Mouse (Mus musculus) adrenal gland, postnatal 36 days (tissue): ENCODE measurements around the gene Frmd4a. TPM values are rescaled to one million over a fixed set of nuclear protein-coding genes. Genes with fewer than 3 reads are reported as not detected.
"Not testable (repeated sequence)": the region's sequence is repeated elsewhere in the genome, so short reads cannot be mapped to it uniquely, and the experiment has no call there.

Source experiments
- DNase-seq, 2 experiments: peaks; one replicate each; pipeline ENCODE4 v3.0.0; 2021; ENCODE audit warnings: mixed read lengths in 1 of 2
- total RNA-seq, 2 experiments: library from RNA; stranded (reverse); gene quantifications; 2 replicates each; pipeline ENCODE4 v1.2.3; 2021

Frmd4a gene
- total RNA-seq, 2 experiments from 2014 or later: 11.1 to 18.8 TPM

- DNase-seq: no peak
These were observed 539.9 kb downstream of the Frmd4a start for GRCm38 (mm10) chr2:4557466-4557865.

DNA sequence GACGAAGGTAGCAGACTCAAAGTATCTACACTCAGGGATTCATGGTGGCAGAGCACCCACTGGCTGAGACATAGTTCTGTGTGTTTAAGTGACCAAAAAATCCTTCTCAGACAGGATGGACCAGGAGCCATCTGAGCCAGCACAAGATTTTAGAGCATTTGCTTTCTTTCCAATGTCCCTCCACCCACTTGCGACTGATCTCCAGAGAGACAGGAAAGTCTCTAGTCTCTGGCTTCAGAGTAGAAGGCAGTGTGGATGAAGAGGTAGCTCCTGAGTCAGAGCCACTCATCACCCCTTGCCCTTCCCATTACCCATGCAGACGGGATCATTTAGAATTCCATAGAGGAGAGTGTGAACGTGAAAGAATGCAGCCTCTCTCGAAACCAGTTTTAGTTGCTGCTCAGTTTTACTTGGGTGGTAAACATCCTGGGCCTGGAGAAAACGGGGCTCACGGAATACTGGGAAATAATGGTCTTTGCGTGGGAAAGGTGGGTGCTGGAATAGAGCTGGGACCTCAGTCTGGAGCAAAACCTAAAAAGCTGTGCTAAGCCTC is 541.2 kb downstream of the Frmd4a start:
- no peak for DNase-seq

DNA sequence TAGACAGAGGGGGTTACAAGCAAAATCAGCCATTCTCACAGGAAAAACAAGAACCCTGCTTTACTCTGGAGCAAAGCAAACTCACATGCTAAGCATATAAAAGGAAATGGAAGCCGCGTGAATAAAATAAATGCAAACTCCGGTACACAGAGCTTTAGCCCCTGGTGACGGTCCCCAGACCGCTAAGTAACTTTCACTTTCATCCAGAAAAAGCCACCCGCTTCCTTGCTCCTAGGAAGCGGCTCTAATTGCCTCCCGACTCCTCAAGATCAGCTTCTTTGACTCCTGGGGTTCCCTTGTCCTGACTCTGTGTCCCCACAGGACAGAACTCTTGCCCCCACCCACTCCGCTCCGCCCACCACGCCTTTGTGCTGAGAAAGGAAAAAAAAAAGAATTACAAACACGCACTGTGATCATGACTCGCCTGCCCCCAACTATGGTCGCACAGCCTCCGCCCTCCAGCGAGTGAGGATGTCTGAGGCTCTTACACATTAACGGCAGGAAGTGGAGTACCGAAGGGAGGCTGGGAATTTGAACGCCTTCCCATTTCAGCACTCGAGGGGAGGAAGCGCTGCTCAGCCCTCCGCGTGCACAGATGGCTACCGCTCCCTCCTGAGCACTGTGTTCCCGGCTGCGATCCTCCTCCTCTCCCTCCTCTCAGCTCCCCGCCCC is 541.8 kb downstream of the Frmd4a start:
- DNase-seq: peak; percentile 80 to 84

- no peak for DNase-seq
These were observed 542.3 kb downstream of the Frmd4a start for GRCm38 (mm10) chr2:4559883-4560247.

- not testable (repeated sequence) for DNase-seq
These were observed 543.0 kb downstream of the Frmd4a start for GRCm38 (mm10) chr2:4560516-4560915.

GRCm38 (mm10) chr2:4561196-4561595 is 543.7 kb downstream of the Frmd4a start:
- DNase-seq: no peak

GRCm38 (mm10) chr2:4562373-4562772 is 544.9 kb downstream of the Frmd4a start:
- DNase-seq: no peak

- no peak for DNase-seq
These were observed 545.3 kb downstream of the Frmd4a start for GRCm38 (mm10) chr2:4562826-4563225.

DNA sequence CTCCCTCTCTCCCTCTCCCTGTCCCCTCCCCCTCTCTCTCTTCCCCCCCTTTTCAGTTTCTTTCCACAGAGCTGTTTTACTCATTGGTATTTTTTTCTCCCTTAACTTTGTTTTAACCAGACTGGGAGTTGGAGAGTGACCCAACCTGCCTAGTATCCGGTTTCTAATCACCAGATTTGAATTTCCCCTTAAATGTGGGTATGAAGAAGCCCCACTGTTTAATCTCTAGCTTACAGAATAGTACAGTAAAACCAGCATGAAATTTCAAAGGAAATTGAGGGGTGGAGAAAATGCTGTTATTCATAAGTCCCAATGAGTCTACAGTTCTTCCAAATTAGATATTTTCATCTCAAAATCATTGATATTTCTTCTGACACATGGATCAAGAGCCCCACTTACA is 545.8 kb downstream of the Frmd4a start:
- DNase-seq: no peak

GRCm38 (mm10) chr2:4566260-4566955 is 548.9 kb downstream of the Frmd4a start:
- DNase-seq: no peak

DNA sequence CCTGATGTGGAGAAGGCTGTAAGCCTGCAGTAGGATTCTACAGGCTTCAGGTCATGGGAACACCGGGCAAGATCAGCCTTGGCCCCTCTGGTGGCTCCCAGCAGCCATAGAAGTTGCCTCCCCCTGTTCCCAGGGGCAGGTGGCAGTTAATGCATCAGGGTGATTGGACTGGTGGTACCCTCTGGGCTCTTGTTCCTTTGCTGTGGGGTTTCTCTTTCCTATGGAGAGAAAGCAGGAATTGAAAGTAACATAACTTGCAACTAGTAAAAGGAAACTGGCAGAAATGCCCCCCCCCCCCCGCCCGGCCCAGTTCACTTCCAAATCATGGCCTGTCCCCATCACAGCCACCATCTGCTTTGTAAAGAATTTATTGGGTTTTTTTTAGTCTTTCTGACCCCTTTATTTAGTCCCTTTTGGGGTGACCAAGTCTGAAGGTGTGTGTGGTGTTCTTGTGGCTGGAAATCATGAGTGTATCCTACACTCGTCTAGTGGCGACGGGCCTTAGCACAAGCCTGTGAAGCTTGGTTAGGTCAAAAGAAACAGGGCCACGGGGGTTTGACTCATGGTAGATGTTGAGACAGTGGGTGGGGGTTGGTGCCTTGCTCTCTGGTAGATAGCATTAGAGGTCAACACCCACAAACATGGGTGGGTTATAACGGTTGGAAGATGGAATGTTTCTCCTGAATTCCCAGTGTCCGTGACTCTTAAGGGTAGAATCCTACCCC is 549.6 kb downstream of the Frmd4a start:
- no peak for DNase-seq

DNA sequence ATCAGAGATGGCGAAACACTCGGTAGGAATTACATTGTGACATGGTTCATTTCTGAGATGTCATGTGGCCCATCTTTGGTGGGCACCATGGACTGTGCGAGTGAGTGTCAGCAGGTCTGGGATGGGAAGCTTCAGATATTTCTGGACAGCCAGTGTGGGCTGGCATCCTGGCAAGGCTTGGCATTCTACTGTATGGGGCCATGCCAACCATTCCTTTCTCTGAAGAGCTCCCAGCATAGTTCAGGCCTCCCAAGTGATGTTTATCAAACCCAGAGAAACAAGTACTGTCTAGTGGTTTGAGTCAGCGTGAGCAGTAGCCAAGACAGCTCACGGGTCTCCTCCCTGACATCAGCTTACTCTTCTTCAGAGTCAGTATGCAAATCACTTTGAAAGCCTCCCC is 551.5 kb downstream of the Frmd4a start:
- DNase-seq: no peak

GRCm38 (mm10) chr2:4570186-4570861 is 552.8 kb downstream of the Frmd4a start:
- peak; percentile 33 to 52 for DNase-seq

- DNase-seq: no peak
These were observed 555.2 kb downstream of the Frmd4a start for GRCm38 (mm10) chr2:4572498-4573263.

DNA sequence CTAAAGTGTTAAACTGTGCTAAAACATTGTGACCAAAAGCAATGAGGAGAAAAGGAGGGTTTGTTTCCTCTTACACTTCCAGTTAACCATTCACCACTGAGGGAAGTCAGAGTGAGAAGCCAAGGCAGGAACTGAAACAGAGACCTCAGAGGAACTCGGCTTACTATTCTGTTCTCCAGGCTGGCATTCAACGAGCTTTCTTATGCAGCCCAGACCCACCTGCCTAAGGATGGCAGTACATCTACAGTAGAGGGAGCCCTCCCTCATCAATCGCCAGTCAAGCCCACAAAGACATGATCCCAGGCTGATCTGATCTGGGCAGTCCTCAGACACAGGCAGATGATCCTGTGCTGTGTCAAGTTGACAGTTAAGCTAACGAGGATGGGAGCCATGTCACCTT is 555.9 kb downstream of the Frmd4a start:
- DNase-seq: no peak

- DNase-seq: no peak
These were observed 556.7 kb downstream of the Frmd4a start for GRCm38 (mm10) chr2:4574251-4574650.

DNA sequence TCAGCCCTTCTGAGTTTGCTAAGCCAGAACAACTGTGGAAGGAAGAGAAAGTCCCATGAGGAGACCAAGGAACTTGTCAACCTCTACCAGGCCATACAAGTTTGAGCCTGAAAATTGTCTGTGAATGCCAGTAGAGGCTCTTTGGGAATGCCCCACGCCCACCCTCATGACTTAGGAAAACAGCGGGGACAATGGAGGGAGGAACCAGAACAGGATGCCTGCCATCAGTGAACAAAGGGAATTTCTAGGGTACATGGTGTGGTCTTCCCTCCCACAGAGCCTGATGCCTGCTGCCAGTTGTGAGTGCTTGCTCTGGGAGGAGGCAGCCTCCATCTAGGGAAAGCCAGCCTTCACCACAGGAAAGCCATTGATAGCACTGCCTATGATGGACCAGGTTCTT is 557.6 kb downstream of the Frmd4a start:
- DNase-seq: no peak

DNA sequence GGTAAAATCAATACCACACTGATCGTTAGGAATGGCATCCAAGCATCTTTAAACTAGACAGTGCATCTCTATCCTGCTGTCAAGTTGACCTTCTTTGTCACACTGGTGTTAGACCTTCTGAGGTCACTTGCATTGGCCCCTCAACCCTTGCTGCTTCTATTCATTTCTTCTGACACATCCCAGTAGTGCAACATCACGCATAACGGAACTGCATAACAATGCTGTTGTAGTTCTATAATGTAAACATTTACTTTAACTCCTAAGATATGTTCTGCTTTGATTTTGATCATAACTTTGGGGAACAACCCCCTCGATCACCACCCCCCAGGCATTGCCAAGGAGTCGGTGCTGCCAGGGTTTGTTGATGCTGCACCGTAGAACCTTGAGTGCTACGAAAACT is 558.5 kb downstream of the Frmd4a start:
- no peak for DNase-seq

- DNase-seq: no peak
These were observed 560.8 kb downstream of the Frmd4a start for GRCm38 (mm10) chr2:4578291-4578690.

- no peak for DNase-seq
These were observed 562.0 kb downstream of the Frmd4a start for GRCm38 (mm10) chr2:4579357-4580068.

DNA sequence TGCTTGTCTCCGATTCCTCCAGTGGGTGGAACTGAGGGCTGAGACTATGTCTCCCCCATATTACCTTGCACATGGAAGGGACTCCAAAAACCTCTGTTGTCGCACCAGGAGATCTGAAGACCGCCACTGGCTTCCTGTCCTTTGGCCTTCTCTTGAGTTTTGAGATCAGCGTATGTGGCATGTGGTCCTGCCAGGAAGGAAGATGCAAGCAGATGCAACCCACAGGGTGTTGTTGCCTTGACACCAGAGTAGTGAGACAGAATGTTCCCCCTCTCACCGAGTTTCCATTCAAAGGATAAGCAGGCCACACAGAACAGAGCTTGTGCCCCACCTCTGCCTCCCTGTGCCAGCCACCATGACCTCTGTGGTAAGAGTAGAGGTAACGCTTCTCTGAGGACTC is 563.1 kb downstream of the Frmd4a start:
- no peak for DNase-seq
